Mouse (Mus musculus): ENCODE measurements around the gene Bola2. TPM values are rescaled to one million over a fixed set of nuclear protein-coding genes. Genes with fewer than 3 reads are reported as not detected.
"Not testable (repeated sequence)": the region's sequence is repeated elsewhere in the genome, so short reads cannot be mapped to it uniquely, and the experiment has no call there.

Bola2 gene
- polyA plus RNA-seq, 1 experiment from 2014 or later: 82.7 TPM

- 50% methylated on average over 4 of the region's 4 CpGs for WGBS (ENCODE audit: insufficient replicate concordance)
- ATAC-seq (ENCODE audit: insufficient read depth): no peak
- H3K36me3 ChIP-seq (replicated peaks): no peaks in the 10 kb centered on the region
- H3K4me2 ChIP-seq: no peak overlapping the region
- H3K27ac ChIP-seq (replicated peaks): no peak overlapping the region
- no peak overlapping the region for H3K9ac ChIP-seq
- no peaks in the 10 kb centered on the region for H3K9me3 ChIP-seq (replicated peaks)
- peaks cover 4% of the 10 kb centered on the region; the same call in 1 of the 2 replicates for H3K4me1 ChIP-seq (replicated peaks)
- H3K4me3 ChIP-seq (replicated peaks): no peak overlapping the region
- peaks cover 7% of the 10 kb centered on the region for H3K27me3 ChIP-seq
Observed at GRCm38 (mm10) chr7:126710266-126710665, 15.1 kb downstream of the Bola2 start.

DNA sequence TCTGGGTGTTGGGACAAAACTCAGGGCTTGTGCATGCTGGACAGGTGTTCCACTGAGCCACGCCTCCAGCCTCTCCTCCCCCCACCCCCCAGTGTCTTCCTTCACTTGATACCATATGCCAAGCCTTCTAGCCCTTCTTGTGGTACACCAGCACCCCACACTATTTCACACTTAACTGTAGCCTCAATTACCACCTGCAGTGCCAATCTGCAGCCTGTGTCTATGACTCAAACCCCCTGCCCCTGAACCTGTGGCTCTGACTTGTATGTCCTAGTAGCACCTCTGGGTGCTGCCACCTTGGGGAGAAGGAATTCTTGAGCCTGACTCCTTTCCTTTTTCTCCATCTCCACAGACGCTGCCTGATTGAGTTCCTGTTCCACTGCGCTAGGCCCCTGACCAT, 16.7 kb downstream of the Bola2 start:
- WGBS (ENCODE audit: insufficient replicate concordance): 67% methylated on average over 3 of the region's 3 CpGs
- Histone ChIP-seq H3K4me3 (replicated peaks) (no peak overlapping the region), H3K27ac (replicated peaks) (no peak overlapping the region), H3K4me2 (no peak overlapping the region), H3K36me3 (replicated peaks) (no peaks in the 10 kb centered on the region), H3K9ac (no peak overlapping the region), H3K9me3 (replicated peaks) (no peaks in the 10 kb centered on the region), H3K4me1 (replicated peaks) (peaks cover 4% of the 10 kb centered on the region; the same call in 1 of the 2 replicates), H3K27me3 (no peaks in the 10 kb centered on the region)
- no peak for ATAC-seq (ENCODE audit: insufficient read depth)

GRCm38 (mm10) chr7:126715679-126716078, 20.5 kb downstream of the Bola2 start:
- H3K36me3 ChIP-seq (replicated peaks): no peaks in the 10 kb centered on the region
- no peaks in the 10 kb centered on the region for H3K9me3 ChIP-seq (replicated peaks)
- no peak for ATAC-seq (ENCODE audit: insufficient read depth)
- H3K27ac ChIP-seq (replicated peaks): no peak overlapping the region
- no peak overlapping the region for H3K4me3 ChIP-seq (replicated peaks)
- H3K4me1 ChIP-seq (replicated peaks): no peaks in the 10 kb centered on the region
- H3K9ac ChIP-seq: no peak overlapping the region
- H3K4me2 ChIP-seq: no peak overlapping the region
- H3K27me3 ChIP-seq: no peaks in the 10 kb centered on the region
- 72% methylated on average over 4 of the region's 4 CpGs for WGBS (ENCODE audit: insufficient replicate concordance)

DNA sequence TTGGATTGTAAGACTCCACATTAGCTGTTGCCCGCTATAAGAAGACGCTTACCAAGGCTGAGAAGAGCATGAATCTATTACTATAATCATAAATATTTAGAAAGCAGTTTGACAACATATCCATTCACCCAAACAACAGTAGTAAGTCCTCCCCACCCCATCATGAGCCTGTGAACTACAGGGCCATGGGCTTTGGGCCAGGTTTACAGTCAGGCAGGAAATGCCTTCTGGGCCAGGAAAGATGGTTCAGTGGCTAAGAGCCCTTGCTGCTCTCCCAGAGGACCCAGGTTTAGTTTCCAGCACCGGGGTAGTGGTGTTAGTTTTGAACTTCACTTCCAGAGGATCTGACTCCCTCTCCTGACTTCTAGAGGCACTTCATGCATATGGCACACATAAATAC, 22.4 kb downstream of the Bola2 start:
- Histone ChIP-seq H3K9me3 (replicated peaks) (no peaks in the 10 kb centered on the region), H3K36me3 (replicated peaks) (no peaks in the 10 kb centered on the region), H3K4me3 (replicated peaks) (no peak overlapping the region), H3K27ac (replicated peaks) (no peak overlapping the region), H3K9ac (no peak overlapping the region), H3K27me3 (no peaks in the 10 kb centered on the region), H3K4me2 (no peak overlapping the region), H3K4me1 (replicated peaks) (no peaks in the 10 kb centered on the region)
- no peak for ATAC-seq (ENCODE audit: insufficient read depth)
- WGBS (ENCODE audit: insufficient replicate concordance): 79% methylated on average over 3 of the region's 3 CpGs

GRCm38 (mm10) chr7:126718787-126719337, 23.7 kb downstream of the Bola2 start:
- H3K27me3 ChIP-seq: no peaks in the 10 kb centered on the region
- no peaks in the 10 kb centered on the region for H3K36me3 ChIP-seq (replicated peaks)
- ATAC-seq (ENCODE audit: insufficient read depth): no peak
- 80% methylated on average over 5 of the region's 5 CpGs for WGBS (ENCODE audit: insufficient replicate concordance)
- H3K9me3 ChIP-seq (replicated peaks): no peaks in the 10 kb centered on the region
- no peak overlapping the region for H3K4me2 ChIP-seq
- H3K4me3 ChIP-seq (replicated peaks): no peak overlapping the region
- H3K4me1 ChIP-seq (replicated peaks): no peaks in the 10 kb centered on the region
- H3K27ac ChIP-seq (replicated peaks): no peak overlapping the region
- H3K9ac ChIP-seq: no peak overlapping the region

GRCm38 (mm10) chr7:126721635-126722034, 26.4 kb downstream of the Bola2 start:
- ATAC-seq (ENCODE audit: insufficient read depth): no peak
- H3K27me3 ChIP-seq: no peaks in the 10 kb centered on the region
- H3K36me3 ChIP-seq (replicated peaks): no peaks in the 10 kb centered on the region
- H3K9me3 ChIP-seq (replicated peaks): no peaks in the 10 kb centered on the region
- 73% methylated on average over 13 of the region's 13 CpGs for WGBS (ENCODE audit: insufficient replicate concordance)
- no peak overlapping the region for H3K4me3 ChIP-seq (replicated peaks)
- H3K4me2 ChIP-seq: no peak overlapping the region
- no peaks in the 10 kb centered on the region for H3K4me1 ChIP-seq (replicated peaks)
- no peak overlapping the region for H3K9ac ChIP-seq
- no peak overlapping the region for H3K27ac ChIP-seq (replicated peaks)

- no peaks in the 10 kb centered on the region for H3K36me3 ChIP-seq (replicated peaks)
- H3K27me3 ChIP-seq: no peaks in the 10 kb centered on the region
- H3K9me3 ChIP-seq (replicated peaks): no peaks in the 10 kb centered on the region
- no peak overlapping the region for H3K4me2 ChIP-seq
- no peak overlapping the region for H3K4me3 ChIP-seq (replicated peaks)
- no peak overlapping the region for H3K9ac ChIP-seq
- 23% methylated on average over 3 of the region's 3 CpGs for WGBS (ENCODE audit: insufficient replicate concordance)
- no peak overlapping the region for H3K27ac ChIP-seq (replicated peaks)
- no peaks in the 10 kb centered on the region for H3K4me1 ChIP-seq (replicated peaks)
- ATAC-seq (ENCODE audit: insufficient read depth): no peak
Observed at GRCm38 (mm10) chr7:126725077-126725476, 29.9 kb downstream of the Bola2 start.

DNA sequence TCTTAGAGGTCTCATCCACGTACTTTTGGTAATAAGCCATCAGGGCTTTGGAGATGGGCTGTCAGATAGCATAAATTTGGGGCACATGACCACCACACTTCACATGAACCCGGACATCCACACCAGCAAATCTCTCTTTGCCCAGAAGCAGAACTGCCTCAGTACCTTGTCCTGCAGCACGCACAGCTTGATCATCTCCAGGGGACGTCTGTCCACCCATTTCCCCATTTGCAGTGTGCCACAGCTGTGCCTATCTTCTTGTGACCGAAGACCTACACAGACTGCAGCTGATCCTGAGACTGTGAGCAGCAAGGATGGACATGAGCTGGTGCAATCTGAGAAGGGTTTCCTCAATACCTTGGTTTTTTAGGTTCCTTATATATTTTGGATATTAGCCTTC, 30.5 kb downstream of the Bola2 start:
- WGBS (ENCODE audit: insufficient replicate concordance): 35% methylated on average over 5 of the region's 5 CpGs
- H3K9ac ChIP-seq: no peak overlapping the region
- no peak for ATAC-seq (ENCODE audit: insufficient read depth)

GRCm38 (mm10) chr7:126730256-126730789, 35.1 kb downstream of the Bola2 start:
- H3K9me3 ChIP-seq (replicated peaks); H3K27me3 ChIP-seq; H3K27ac ChIP-seq (replicated peaks); H3K9ac ChIP-seq; ATAC-seq (ENCODE audit: insufficient read depth); H3K36me3 ChIP-seq (replicated peaks); H3K4me1 ChIP-seq (replicated peaks); H3K4me3 ChIP-seq (replicated peaks); H3K4me2 ChIP-seq: not testable (repeated sequence)
- WGBS (ENCODE audit: insufficient replicate concordance): 59% methylated on average over 4 of the region's 4 CpGs

More for the DNA sequence above, 30.5 kb downstream of the Bola2 start:
- no peak overlapping the region for H3K27ac ChIP-seq (replicated peaks)
- H3K4me3 ChIP-seq (replicated peaks): no peak overlapping the region
- H3K4me1 ChIP-seq (replicated peaks): no peaks in the 10 kb centered on the region; the same call in 1 of the 2 replicates
- H3K36me3 ChIP-seq (replicated peaks): no peaks in the 10 kb centered on the region
- no peak overlapping the region for H3K4me2 ChIP-seq
- no peaks in the 10 kb centered on the region for H3K27me3 ChIP-seq
- no peaks in the 10 kb centered on the region for H3K9me3 ChIP-seq (replicated peaks)

DNA sequence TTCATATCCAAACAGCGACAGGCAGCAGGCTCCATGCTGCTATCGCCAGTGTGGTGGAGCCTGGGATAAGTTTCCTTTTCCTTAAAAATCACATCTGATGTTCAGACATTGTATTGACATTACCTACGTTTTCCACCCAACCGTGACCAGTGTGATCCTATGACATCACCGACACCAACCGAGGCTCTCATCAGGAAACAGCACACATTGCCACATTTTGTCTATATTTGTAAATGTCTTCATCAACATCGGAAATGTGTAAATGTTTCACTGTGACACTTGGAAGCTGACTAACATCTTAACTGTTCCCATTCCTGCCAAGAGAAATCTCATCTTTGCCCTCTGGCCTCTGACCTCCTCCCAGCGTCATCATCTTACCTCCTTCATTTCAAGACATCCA, 40.9 kb downstream of the Bola2 start:
- WGBS (ENCODE audit: insufficient replicate concordance): 68% methylated on average over 8 of the region's 8 CpGs

GRCm38 (mm10) chr7:126739551-126739950, 44.4 kb downstream of the Bola2 start:
- Histone ChIP-seq H3K36me3 (replicated peaks) (no peaks in the 10 kb centered on the region), H3K4me2 (no peak overlapping the region), H3K4me1 (replicated peaks) (0 out of 2 replicates have a peak, but pooled peaks cover 3% of the 10 kb centered on the region), H3K27me3 (no peaks in the 10 kb centered on the region), H3K9ac (no peak overlapping the region), H3K4me3 (replicated peaks) (no peak overlapping the region), H3K9me3 (replicated peaks) (no peaks in the 10 kb centered on the region), H3K27ac (replicated peaks) (no peak overlapping the region)
- no peak for ATAC-seq (ENCODE audit: insufficient read depth)
- WGBS (ENCODE audit: insufficient replicate concordance): 77% methylated on average over 17 of the region's 17 CpGs

More for the DNA sequence above, 40.9 kb downstream of the Bola2 start:
- no peak for ATAC-seq (ENCODE audit: insufficient read depth)
- no peak overlapping the region for H3K27ac ChIP-seq (replicated peaks)
- no peak overlapping the region for H3K9ac ChIP-seq
- H3K4me3 ChIP-seq (replicated peaks): no peak overlapping the region
- no peaks in the 10 kb centered on the region for H3K27me3 ChIP-seq
- H3K4me1 ChIP-seq (replicated peaks): 0 out of 2 replicates have a peak, but pooled peaks cover 3% of the 10 kb centered on the region
- H3K4me2 ChIP-seq: no peak overlapping the region
- H3K36me3 ChIP-seq (replicated peaks): no peaks in the 10 kb centered on the region
- no peaks in the 10 kb centered on the region for H3K9me3 ChIP-seq (replicated peaks)
